Mouse (Mus musculus): ENCODE results near the gene Hes1.

DNA sequence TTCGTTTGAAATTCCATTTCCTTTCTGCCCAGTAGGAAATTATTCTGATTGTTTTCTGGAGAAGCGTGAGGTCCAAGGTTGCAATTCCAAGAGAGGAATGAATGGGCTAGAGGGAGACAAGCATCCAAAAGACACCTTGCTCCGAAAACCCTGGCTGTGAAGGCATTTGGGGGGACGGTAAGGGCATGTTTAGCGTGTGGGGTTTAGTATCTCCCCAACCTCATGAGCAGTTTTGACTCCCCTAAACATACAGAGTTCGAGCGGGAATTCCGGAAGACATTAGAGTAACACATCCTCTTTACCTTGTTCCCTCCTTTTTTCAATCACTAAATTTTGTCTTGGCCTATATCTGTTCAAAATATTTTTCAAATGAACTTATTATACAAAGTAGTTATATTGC, 429 bp downstream of the Hes1 start:
- TF ChIP-seq CTCF (conservative IDR thresholded peaks at IDR 0.05; ENCODE audit: low read length) (no peak), POU5F1 (IDR thresholded peaks at IDR 0.05; ENCODE audit: borderline replicate concordance, low read length) (no peak)
